Mouse (Mus musculus) adrenal gland, postnatal 25 days (tissue): ENCODE data around the gene Cenpe. TPM values are rescaled to one million over a fixed set of nuclear protein-coding genes. Genes with fewer than 3 reads are reported as not detected.

Experiments
- DNase-seq: peaks from one replicate; pipeline ENCODE4 v3.0.0; 2021; ENCODE audit warnings: mixed read lengths
- total RNA-seq: library from RNA; stranded (reverse); gene quantifications from 2 replicates; pipeline ENCODE4 v1.2.3, GENCODE M21; 2021

Cenpe gene
- total RNA-seq, 1 experiment from 2014 or later = 4.0 TPM

DNA sequence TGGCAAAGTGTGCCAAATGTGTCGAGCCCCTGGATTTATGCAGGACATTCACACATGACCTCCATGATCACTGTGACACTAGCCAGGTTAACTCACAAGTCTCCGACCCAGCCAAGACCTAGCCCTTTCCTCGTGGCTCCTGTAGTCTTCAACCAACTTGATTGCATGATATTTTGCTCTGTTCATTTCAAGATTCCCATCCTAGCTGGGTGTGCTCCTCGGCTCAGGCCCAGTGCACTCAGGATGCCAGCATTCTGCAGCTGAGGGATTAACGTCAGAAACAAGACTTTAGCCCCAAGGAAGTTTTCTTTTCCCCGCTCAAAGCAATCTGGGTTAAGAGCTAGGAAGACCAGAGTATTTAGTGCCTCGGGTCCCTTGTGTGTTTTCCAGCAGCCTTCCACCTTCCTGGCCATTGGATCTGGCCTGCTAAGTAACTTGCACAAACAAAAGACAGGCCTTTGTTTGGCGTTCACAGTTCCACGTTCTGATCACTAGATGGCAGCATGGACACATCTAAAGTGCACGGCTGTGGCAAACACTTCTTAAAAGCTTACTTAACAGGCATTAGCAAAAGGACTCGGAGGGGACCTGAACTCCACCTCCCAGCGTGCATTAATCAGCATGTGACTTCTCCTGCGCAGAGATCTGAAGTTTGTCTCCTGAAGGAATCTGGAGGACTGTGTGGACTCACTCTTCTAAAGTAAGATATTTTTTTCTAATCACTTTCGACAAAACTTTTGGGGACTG lies 68.5 kb downstream of the Cenpe start, which contains the start of gene Bdh2:
Gene Bdh2, plus strand, starts transcription at position 553 of the 747 bp plus-strand sequence.
- DNase-seq = peak; percentile 56

DNA sequence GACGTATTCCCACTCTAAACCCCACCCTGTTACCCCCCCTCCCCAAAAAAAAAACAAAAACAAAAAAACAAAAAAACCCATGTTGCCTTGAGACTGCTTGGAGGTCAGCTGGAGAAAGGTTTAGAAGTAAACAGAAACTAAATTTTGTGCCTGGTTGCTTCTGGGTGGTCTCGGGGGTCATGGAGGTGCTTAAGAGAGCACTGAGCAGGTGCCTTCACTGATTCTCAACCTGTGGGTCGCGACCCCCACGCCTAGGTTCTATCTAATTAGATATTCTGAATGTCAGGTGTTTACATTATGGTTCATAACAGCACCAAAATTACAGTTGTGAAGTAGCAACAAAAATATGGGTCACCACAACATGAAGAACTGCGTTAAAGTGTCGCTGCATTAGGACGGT lies 69.4 kb downstream of the Cenpe start:
- DNase-seq = no peak

DNA sequence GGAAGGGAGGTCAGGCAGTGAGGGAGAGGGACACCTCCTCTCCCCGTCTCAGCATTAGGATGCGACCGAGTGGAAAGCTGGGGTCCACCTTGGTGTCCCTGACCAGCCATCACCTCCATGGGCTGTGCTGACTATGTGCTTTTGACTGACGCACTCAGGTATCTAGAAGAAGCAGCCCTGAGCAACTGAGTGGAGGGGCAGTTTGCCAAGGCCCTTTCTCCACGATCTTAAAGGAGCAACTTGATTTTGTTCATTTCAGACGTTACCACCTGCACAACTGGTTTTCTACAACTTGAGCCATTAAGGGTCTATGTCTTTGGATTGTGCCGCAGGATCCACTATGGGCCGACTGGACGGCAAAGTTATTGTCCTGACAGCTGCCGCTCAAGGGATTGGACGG lies 72.9 kb downstream of the Cenpe start:
- no peak for DNase-seq

DNA sequence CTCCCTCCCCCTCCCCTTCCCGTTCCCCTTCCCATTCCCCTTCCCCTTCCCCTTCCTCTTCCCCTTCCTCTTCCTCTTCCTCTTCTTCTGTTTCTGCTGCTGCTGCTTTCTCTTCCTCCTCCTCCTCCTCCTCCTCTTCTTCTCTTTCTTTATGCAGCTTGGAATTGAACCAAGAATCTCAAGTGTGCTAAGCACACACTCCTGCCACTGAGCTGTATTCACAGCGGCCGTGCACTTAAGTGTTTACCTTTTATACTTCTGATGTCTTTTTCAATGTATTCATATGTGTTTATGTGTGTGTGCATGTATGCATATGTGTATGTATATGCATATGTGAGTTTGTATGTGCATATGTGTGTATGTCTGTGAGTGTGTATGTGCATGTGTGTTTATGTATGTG lies 73.5 kb downstream of the Cenpe start:
- no peak for DNase-seq

DNA sequence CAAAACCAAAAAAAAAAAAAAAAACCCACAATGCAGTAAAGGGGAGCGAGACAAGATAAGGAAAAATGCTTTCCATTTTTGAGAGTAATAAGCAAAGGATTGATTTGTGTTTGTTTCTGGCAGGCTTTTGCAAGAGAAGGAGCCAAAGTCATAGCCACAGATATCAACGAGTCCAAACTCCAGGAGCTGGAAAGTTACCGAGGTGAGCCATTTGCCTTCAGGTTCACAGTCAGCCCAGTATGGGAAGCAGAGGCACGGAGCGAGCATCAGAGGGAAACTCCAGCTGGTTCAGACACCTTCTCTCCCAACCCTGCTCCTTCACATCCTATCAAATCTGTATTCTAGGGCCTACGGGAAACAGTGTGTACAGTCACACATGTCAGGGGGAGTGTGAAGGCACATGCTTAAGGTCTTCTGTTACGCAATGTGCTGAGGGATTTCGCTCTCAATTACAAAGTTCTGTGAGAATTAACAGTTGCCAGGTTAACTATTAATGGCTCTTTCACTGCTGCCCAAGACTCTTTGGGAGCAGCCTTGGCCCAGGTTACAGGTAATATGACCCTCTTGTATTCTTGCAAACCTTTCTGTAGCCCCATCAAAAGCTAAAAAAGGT lies 75.9 kb downstream of the Cenpe start:
- DNase-seq = no peak

DNA sequence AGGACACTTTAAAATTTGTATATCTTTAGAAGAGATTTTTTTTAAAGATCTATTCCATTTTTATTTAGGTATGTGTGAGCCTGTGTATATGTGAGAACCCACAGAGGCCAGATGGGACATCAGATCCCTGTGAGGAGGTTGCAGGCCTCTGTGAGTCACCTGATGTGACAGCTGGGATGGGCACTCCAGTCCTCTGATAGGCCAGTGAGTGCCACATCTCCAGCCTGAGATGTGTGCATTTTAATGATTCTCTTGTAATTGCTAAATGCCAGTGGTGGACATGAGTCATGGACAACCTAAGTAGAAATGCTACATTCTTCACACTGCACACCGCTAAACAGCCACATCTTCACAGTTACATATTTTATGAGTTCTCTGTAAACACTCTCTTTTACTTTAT lies 76.8 kb downstream of the Cenpe start:
- DNase-seq = no peak

DNA sequence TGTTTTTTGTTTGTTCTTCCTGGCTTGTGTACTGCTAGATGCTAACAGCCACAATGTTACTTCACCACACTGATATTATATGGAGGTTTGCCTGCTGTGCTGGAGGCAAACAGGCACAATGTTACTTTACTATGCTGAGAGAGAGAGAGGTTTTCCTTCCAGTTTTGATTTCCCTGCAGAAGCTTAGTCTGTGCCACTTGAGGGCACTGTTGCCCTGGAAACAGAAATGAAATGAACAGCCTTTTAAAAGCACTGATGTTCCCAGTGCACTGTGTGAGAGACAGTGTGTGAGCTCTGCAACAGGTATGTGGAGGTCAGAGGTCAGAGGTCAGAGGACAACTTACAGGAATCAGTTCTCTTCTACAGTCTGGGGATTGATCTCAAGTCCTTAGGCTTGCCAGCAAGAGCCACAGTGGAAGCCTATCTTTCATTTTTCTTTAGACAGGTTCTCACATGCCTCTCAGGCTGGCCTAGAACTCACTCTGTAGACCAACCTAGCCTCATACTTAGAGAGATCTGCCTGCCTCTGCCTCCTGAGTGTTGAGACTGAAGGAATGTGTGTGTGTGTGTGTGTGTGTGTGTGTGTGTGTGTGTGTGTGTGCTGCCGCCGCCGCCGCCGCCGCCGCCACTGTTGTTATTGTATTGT lies 78.0 kb downstream of the Cenpe start:
- peak; percentile 50 for DNase-seq

DNA sequence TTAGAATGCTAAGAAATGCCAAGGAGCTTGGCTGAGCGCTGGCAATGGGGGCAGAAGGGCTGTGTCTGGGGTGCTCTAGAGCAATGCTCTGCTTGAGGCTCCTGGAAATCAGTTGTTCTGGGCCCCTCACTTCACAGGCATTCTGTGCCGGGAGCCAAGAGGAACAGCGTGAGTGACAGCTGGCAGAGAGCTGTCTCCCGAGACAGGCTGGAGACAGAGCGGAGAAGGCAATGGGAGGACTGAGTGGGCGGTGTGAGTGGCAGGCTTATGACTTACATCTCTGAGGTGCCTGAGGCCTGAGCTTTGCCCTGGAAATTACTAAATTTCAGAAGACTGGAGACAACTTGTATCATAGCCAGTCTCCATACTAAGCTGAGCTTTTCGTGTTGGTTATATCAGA lies 81.4 kb downstream of the Cenpe start:
- DNase-seq = no peak

DNA sequence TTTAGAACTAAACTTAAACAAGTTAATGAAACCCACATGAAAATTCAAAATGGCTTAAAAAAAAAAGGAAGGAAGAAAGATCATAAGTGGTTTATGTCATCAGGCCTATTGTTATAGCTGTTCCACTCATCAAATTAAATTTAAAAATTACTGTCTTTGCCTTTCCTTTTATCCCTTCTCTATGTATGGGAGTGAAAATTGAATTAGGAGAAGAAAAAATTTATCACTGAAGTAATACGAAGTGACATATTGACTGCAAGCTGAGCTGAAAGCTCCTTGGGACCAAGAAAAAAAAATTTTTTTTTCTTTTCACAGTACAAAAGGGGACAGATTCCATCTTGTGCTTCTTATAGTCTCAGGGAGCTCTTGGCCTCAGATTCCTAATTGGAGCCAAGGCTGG lies 83.2 kb downstream of the Cenpe start:
- no peak for DNase-seq

DNA sequence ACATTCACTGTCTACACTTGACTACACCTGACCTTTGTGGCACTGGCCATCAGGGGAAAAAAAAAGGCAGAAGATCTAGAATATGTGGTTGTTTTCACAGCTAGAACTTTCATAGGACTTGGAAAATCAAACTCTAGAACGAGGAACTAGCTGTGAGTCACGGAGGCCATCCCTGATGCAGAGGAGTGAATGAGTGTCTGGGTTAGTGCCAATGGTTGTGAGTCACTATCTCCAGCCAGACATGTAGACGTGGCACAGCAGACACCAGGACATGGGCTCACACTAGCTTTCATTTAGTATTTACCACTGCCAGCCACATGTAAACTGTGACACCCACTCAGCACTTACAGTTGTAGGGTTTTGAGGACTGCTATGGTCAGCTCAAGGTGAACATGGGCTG lies 86.2 kb downstream of the Cenpe start:
- peak; percentile 69 for DNase-seq

DNA sequence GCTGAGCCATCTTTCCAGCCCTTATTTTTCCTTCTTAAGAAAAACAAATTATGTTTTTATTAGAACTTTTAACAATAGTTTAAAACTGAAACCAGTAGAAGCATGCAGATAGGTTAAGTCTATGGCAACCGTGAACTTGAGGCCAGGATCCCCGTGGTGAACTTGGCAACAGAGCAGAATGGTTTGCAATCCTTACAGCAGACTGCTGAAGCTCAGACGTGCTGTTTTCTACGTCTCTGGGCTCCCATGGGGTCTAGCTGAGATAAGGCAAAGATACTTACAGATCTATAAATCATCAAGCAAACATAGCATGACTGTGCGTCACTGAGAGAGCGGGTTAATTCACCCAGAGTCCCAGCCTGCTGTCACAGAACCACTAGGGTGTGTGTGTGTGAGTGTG lies 87.7 kb downstream of the Cenpe start:
- no peak for DNase-seq

DNA sequence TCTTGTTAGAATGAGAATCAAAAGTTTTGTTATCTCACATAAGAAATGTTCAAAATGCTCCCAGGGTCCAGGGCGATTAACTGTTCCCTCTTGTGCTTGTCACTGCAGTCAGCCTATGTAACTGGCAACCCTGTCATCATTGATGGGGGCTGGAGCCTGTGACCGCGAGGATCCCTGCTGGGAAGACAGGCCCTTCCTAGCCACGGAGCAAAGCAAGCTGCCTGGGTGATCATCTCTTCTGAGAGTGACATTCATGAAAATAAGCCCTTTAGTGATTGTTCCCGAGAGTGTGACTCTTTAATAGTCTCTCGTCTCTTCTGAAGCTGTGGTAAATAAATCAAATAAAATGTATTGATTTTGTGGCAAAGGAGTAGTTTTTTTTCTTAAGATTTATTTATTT lies 91.7 kb downstream of the Cenpe start:
- no peak for DNase-seq

DNA sequence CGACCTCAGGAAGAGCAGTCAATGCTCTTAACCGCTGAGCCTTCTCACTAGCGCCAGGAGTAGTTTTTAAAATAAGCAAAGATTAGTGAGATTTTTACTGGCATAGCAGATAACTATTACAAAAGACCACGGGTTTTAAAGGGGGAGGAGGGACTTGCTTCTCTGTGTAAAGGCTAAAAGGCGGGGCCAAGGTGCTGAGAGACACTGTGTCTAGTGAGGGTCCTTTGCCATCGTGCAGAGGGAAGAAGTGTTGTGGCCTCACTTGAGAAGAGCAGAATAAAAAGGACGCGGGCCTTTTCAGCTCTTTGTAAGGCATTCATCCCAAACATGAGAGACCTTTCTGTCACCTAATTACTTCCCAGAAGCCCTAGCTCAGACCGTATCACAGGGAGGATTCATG lies 92.2 kb downstream of the Cenpe start:
- DNase-seq = no peak

DNA sequence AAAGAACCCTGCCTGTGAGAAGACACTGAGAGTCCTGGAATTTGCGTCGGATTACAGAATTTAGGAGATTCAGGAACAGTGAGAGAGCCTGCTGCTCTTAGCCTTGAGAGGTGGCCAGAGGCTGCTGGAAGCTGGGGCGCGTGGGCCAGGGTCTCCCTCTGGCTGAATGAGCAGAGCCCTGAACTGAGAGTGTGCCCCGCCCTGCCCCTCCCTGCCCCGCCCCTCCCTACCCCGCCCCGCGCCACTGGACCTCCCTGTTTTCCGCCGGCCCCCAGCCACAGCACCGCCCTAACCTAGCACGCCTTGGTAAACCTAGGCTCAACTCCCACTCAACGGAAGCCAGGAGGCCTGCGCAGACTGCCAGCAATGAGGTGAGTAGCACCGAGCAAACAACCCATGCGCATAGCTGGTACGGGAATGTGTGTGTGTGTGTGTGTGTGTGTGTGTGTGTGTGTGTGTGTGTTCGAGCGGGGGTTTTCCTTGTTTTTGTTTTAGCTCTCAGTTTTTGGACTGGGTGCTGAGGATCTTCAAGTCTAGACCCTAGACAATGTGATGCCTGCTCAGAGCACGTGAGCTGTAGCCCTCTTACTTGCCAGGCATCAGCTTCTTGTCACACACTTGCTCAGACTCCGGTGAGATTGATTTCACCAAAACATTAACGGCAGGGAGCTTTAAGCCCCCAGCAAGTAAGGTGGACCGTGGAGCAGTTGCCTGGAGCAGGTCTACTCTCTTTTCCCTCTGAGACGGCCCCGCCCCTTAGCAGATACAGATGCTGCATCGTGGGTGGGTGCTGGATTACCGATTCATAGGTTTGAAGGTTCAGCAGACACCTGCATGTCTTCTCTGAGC lies 95.3 kb downstream of the Cenpe start, which contains the start of gene Slc9b2:
Gene Slc9b2, plus strand, starts transcription at position 290 of the 849 bp plus-strand sequence.
- peak; percentile 29 for DNase-seq

DNA sequence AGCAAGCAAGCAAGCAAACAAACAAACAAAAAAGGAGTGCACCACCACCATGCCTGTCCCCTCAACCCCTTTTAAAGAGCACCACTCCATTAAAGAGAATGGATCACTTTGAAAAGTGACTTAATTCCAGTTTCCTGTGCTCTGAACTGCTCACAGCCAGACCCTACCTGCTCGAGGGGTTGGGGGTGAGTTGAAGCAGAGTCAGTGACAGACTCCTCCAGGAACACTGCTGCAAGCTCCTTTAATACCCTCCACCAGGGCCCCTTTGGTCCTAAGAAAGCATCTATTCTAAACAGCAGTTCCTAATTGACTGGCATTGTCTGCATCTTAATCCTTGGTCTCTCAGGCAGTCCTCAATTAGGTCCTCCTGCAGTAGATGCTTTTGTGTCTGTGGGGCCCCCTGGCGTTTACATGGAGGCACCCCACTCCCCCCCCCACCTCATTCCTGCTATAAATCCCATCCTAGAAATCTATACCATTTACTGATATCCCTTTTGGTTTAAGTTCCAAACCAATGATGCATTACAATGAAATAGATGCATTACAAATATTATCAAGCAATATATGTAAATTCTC lies 100.7 kb downstream of the Cenpe start:
- DNase-seq = no peak

DNA sequence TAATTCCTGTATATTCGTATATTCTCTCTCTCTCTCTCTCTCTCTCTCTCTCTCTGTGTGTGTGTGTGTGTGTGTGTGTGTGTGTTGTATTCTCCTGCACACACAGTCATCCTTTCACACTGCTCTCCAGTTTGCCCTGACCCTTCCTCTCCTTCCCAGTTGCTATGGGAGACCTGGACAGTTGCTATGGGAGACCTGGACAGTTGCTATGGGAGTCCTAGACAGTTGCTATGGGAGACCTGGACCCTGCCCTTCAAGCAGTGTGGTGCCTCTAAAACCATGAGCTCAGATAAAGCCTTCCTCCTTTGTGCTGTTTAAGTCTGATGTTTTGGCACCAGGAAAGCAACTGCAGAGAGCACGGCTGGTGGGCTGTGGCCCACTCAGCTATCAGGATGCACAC lies 101.4 kb downstream of the Cenpe start:
- no peak for DNase-seq

DNA sequence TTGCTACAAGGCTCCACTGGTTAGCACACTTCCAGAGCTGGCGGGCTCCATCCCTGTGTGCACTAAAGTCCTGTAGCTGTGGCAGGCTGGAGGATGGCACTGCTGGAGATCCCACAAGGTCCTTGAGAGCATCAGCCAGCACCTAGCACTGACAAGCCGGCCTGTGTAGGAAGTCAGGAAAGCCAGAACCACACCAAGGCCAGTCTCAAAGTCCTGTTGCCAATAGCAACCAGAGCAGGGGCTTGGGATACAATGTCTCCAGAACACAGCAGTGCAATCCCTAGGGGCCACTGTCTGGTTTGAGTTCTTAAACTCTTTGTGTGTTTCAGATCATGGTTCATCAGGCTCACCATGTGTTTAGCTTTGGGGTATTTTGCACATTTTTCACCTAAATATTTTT lies 102.5 kb downstream of the Cenpe start:
- DNase-seq = no peak

DNA sequence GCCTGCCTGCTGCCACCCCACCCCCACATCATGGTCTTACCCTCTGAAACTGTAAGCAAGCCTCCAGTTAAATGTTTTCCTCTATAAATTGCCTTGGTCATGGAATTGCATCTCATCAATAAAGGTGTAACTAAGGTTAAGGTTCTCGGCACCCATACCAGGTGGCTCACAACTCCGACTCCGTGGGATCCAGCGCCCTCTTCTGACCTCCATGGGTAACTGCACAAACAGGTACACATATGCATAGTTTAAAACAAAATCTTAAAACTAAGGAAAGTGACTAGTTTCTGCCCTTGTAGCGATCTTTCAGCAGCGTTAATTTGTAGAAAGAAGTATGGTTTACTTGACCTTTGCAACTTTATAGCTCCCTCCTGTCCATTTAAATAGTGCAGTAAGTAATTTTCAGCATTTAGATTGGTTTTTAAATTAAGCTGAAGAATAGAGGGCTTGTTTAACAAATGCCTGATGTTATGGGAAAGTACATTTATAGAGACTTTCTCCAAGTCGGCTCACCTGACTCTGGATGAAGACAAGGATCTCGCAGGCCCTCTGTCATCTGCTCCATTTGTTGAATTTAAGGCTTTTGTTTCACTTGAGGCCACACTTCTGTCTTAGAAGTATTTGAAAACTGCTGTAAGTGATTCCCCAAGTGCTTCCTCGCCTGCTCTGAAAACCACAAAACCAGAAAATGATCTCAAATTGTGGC lies 103.5 kb downstream of the Cenpe start:
- no peak for DNase-seq

DNA sequence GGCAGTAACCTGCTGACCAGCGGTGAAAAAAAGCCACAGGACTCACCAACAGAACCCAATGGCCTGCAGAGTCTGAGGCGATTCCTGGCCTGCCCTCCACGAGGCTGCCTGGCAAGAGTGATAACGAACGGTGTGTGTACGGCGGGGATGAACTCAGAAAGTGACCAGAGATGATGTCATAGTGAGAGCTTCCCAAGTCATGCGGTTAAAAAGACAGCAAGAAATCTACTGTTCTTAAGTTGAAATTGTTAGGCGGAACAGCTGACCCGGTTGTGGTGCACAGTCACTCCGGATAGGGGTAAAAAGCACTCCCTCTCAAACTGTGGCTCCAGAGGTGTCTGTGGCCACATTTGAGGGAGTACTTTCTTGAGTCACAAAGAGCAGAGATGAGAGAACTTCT lies 106.0 kb downstream of the Cenpe start:
- DNase-seq = no peak
